Mouse (Mus musculus): ENCODE measurements around the gene Creb3l2.

DNA sequence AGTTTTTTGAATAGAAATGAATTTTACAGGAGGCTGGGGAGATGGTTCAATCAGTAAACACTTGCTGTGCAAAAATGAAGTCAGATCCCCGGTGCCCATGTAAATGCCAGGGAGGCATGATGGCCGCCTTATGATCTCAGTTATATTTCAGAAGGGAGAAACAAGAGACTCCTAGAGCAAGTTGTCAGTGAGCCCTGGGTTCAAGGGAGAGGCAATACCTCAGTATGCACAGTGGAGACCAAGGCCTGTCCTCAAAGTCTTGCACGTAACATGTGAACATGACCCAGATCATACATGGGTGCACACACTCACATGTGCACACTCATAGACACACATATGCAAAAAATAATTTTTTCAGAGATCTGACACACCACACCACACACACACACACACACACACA, 151.3 kb downstream of the Creb3l2 start:
- no peak for TF ChIP-seq MYOD1 (IDR thresholded peaks at IDR 0.05; ENCODE audit: control insufficient read depth, insufficient read length, low read depth)
- no peak for TF ChIP-seq CTCF (IDR thresholded peaks at IDR 0.05; ENCODE audit: control insufficient read depth, insufficient read depth, insufficient read length)
- no peak for TF ChIP-seq MAX (IDR thresholded peaks at IDR 0.05)
- no peak for TF ChIP-seq USF1 (IDR thresholded peaks at IDR 0.05; ENCODE audit: low read depth)
- no peak for TF ChIP-seq CEBPB (IDR thresholded peaks at IDR 0.05; ENCODE audit: low read depth)
- no peak for TF ChIP-seq MYOG (IDR thresholded peaks at IDR 0.05; ENCODE audit: control insufficient read depth, extremely low read depth, insufficient read length)
